Mouse (Mus musculus): Measurements from ENCODE around the gene H2-M10.2.
A peak's percentile ranks its signal among the peaks of the same experiment; 100 is the strongest.

H2-M10.2 gene

DNA sequence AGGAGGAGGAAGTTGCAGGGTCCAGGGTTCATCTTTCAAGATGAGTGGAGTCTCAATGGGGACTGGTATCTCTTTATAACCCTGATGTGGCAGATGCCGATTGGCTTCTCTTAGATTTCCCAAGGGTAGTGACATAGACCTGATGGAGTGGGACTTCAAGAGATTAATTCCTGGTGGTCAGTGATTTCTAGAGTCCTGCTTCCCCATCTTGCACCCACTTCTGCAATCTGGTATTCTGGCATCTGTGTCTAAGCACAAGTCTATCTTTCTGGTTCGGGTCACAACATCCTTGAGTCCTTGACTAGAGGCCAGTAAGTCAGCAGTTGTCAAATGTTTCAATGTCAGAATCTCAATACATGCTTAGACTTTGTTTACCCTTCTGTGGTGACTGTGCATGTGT, at the start of gene H2-M10.2:
TSS of gene H2-M10.2 (minus strand) at position 101 of the 400 bp plus-strand sequence.
- DNase-seq = no peak

- DNase-seq = no peak
Measured at GRCm38 (mm10) chr17:36326055-36326454, 39.8 kb upstream of the H2-M10.2 start, which contains the start of gene H2-M10.1. Gene H2-M10.1 (minus strand): TSS chr17:36326155.

- no peak for DNase-seq
Measured at GRCm38 (mm10) chr17:36315689-36316253, 29.5 kb upstream of the H2-M10.2 start.

GRCm38 (mm10) chr17:36315041-36315688, 28.9 kb upstream of the H2-M10.2 start:
- DNase-seq = peak; percentile 61

DNA sequence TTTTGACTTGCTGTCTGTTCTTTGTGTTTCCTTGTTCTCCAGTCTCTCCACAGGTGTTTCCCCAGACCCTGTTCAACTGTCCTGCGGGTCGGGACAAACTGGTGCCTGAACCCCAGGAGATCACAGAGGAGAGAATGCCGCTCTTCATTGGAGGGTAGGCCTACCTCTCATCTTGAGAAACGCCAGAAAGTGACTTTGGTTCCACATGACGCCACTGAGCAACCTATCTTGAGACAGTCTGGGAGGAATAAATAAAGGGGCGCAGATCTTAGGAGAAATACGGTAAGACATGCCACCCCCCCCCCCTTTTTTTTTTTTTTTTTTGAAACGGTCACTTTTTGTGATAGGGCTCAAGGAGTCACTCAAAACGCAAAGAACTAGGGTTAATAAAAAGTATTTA, 28.2 kb upstream of the H2-M10.2 start:
- peak; percentile 42 for DNase-seq

- no peak for DNase-seq
Measured at GRCm38 (mm10) chr17:36309293-36309692, 23.0 kb upstream of the H2-M10.2 start.

DNA sequence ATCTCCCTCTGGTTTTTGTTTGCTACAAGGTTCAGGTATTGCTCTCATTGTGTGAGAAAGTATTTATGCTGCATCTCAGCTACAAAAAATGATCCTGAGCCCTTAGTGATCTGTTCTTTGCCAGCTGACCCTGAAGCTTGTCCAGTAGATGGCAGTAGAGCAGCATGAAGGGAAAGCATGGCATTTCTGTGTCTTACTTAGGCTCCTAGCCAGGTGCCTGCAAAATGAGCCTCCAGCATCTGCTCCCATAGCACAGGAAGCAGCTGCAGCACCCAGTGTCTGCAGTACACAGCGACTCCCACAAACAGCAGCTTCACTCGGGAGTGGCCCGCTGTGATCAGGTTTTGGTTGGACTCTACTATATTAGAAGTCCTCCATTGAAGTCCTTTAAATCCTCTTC, 22.6 kb upstream of the H2-M10.2 start:
- DNase-seq = peak; percentile 83

DNA sequence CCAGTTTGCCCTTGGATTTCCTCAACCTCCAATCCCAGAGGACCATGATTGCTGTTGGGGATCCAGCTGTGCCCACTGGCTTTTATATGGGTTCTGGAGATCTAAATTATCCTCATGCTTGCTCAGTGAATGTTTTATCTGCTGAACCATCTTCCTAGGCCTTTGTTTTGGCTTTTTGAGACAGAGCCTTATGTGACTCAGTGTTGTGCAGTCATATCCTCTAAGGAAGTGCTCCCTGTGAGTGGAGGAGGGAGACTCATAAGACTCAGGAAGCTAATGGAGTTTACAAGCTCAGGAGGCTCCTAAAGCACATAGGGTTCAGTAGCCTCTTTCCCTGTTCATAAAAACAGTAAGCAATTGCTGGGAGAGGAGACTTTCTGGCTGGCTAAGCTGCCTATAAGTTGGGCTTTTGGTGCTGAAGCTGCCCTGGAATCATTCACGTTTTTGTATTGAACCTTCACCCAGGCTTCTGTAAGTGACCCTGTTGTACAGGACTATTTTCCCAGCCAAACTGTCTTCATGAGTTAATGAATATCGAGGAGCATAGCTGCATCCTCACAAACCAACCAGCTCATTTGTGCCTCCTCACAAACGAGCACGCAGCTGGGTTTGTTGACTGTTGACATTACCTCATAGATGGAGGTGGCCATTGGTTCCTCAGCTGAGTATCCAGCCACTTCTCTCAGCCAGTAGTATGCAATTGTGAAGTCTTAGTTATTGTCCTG, 4.6 kb downstream of the H2-M10.2 start:
- no peak for DNase-seq

- DNase-seq = no peak
Measured at GRCm38 (mm10) chr17:36274776-36275175, 11.5 kb downstream of the H2-M10.2 start.

GRCm38 (mm10) chr17:36273796-36274195, 12.5 kb downstream of the H2-M10.2 start:
- DNase-seq = no peak

DNA sequence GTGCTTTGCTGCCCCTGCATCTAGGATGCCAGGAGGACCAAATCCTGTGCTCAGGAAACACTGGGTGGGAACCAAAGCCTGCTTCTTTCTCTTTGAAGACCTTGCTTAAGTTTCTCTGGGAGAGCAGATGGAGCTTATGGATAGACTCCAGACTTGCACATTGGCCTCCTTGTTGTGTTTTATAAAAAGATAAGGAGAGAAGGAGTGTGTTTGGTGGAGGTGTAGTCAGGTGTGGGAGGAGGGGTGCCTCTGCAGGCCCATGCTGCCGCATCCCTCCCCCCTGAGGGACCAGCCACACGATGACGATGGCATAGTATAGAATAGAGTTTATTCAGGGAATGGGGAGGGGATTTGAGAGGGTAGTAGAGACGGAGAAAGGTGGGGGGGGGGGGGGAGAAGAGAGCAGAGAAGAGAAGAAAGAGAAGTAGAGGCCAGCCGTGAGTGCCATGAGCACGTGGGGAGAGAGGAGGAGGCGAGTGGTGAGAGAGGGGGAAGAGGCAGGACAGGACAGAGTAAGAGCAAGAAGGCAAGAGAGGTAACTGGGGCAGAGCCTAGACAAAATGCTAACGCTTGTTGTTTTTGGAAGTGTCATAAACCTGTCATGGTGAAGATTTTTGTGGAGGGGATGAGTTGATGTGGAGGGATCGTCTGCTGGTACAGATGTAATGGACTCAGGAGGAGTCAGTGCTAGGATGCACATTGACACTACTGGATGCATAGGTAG, 13.5 kb downstream of the H2-M10.2 start:
- DNase-seq = no peak

DNA sequence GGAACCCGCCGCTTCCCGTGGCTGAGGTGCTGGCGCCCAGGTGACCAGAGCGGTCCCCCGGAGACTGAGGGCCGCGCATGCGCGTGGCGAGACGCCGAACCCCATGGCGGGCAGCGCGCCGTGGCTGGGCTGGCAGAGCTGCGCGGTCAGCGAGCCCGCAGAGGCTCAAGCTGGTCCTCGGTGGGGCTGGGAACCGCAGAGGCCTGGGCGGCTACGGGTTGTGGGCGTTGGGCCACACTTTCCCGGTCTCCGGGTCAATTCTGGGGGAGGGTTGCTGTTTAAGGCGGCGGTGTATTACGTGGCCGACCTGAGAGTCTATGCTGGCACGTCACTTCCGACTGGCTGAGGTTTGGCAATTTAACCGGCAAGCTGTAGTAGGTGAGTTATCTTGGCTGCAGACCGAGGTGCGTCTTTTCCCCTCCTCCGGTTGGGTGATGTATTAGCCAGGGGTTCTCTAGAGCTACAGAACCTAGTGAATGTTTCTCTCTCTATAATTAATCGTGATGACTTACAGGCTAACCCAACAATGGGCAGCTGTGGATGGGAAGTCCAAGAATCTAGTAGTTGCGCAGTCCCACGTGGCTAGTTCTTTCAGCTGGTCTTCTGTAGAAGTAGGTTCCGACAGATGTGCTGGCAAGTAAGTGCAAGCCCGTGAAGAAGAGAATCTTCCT, 14.6 kb downstream of the H2-M10.2 start, which contains the start of gene Trim39:
TSS of gene Trim39 (minus strand) at position 662 of the 671 bp plus-strand sequence.
- peak; percentile 86 for DNase-seq

DNA sequence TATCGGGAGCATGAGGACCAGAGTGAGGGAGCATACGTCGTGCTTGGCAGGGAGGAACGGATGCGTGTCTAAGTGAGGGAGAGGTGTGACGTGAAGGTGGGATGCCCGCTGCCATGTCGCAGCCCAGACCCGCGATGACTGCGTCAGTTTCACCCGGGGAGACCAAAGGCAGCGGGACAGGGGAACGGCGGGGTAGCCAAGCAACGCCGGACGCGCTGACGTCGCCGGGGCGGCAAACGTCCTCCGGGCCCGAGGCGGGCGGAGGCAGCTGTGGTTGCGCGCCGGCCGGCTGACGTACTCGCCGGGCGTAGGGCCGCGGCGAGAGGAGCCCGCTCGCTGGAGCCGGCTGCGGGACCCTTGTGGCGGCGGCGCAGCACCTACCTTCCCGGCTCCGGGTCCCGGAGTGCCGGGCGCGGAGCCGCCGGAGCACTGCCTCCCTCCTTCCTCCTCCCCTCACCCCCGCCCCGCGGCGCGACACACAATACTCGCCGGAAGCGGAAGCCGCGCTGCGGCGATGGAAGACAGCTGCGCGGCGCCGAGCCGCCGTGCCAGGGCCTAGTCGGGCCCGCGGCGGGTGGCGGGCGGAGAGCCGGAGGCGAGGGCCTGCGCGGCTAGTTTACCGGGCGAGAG, 15.2 kb downstream of the H2-M10.2 start:
- peak; percentile 94 for DNase-seq

- peak; percentile 4 for DNase-seq
Measured at GRCm38 (mm10) chr17:36265834-36266233, 20.5 kb downstream of the H2-M10.2 start.

GRCm38 (mm10) chr17:36264273-36264925, 21.9 kb downstream of the H2-M10.2 start:
- no peak for DNase-seq

DNA sequence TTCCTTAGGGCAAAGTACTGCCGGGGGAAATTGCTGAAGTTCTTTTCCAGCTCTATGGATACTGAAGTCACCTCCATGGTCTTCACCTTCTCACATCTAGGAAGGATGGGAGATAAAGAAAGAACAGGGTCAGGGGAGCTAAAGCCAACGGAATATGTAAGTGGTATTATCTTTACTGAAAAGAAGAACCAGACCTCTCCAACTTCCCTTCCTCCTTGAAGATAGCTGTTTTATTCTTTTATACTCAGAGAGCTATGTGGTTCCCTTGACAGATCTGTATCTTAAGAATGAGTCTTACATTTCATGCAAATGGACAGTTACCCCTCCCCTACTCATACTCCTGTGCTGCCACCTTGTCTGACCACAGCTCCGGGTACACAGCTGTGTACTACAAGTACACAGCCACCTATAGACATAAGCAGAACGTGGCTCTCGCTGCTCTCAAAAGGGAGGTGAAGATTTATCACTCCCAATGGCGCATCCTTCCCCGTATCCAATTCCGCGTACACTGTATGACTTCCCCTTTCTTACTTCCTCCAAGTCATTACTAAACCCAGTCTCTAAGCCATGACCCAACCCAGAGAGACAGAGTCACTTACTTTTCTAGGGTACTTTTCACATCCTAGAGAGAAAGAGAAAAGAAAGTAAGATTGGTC, 24.7 kb downstream of the H2-M10.2 start:
- no peak for DNase-seq

DNA sequence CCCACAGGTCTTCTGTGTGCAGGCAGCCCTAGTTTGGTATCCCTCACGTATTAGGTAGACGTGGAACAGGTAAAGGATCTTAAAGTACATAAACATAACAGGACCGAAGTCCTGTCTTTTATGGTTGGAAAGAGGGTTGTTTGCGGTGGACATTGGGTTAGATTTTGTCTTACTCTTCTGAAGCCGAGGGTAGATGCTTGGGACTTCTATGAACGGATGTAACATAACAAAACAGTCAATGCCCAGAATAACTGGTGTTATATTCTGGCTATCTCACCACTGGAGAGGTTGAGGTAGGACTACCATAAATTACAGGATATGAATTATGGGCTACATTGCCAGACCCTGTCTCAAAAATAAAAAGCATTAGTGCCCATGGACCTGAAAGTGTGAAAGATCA, 28.3 kb downstream of the H2-M10.2 start, which contains the start of gene Rpp21:
TSS of gene Rpp21 (minus strand) at position 101 of the 400 bp plus-strand sequence.
- DNase-seq = no peak

GRCm38 (mm10) chr17:36257241-36257947, 28.9 kb downstream of the H2-M10.2 start:
- peak; percentile 87 for DNase-seq

DNA sequence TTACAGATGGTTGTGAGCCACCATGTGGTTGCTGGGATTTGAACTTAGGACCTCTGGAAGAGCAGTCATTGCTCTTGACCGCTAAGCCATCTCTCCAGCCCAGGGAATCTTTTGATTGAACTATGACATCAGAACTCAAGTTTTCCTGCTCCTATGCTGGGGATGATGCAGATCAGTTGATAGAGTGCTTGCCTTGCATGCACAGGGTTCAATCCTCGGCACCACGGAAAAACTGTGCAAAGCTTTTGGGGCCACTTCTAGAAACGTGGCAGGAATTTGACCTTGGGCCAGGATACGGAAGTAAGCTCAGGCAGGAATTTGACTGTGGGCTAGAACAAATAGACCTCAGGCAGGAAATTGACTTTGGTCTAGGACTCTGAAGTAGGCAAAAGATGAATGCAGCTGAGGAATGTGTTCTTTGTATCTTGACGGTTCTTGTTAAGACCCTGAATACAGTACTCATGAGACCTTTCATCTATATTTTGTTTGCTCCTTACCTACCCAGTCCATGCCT, 33.1 kb downstream of the H2-M10.2 start:
- DNase-seq = no peak
